Mouse (Mus musculus) megakaryocyte, embryonic 14.5 days (primary cell): ENCODE measurements around the gene Bend4.

ENCODE experiments used
- FLI1 ChIP-seq: IDR thresholded peaks from 2 replicates; pipeline ENCODE4 v1.6.1; 2012; ENCODE audit warnings: low read length, inconsistent platforms, mixed read lengths
- GATA1 ChIP-seq: IDR thresholded peaks from 3 replicates; pipeline ENCODE4 v1.6.1; 2012; ENCODE audit warnings: mixed read lengths, low read length, inconsistent platforms, borderline replicate concordance

GRCm38 (mm10) chr5:67442813-67443450 is 14.8 kb upstream of the Bend4 start:
- TF ChIP-seq GATA1 (no peak), FLI1 (no peak)
